Mouse (Mus musculus) left cerebral cortex, adult 11 months (tissue): ENCODE measurements around the gene Calm1.
"Not testable (repeated sequence)": the region's sequence is repeated elsewhere in the genome, so short reads cannot be mapped to it uniquely, and the experiment has no call there.

ENCODE experiments used
- DNase-seq: peaks from one replicate; pipeline ENCODE4 v3.0.0; 2022; ENCODE audit warnings: low spot score

Calm1 gene

GRCm38 (mm10) chr12:100198967-100199660, at the start of gene Calm1:
Calm1 (plus strand) TSS chr12:100199435.
- peak; percentile 85 for DNase-seq

DNA sequence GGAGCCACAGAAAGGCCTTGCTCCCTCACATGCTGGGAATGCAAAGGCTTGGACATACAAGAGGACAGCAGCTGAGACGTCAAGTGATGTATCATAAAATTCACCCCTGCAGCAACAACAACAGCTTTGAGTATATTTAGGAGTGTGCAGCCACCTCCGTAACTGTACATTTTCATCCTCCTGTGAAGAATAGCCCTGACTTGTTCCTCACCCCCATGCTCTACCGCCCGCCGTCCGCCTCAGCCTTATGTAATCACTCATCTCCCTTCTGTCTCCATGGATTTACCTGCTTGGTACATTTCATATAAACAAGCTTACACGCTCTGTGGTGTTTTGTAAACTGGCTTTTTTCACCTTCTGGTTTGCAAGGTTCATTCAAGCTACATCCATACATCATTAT, 46.8 kb upstream of the Calm1 start:
- DNase-seq = no peak

DNA sequence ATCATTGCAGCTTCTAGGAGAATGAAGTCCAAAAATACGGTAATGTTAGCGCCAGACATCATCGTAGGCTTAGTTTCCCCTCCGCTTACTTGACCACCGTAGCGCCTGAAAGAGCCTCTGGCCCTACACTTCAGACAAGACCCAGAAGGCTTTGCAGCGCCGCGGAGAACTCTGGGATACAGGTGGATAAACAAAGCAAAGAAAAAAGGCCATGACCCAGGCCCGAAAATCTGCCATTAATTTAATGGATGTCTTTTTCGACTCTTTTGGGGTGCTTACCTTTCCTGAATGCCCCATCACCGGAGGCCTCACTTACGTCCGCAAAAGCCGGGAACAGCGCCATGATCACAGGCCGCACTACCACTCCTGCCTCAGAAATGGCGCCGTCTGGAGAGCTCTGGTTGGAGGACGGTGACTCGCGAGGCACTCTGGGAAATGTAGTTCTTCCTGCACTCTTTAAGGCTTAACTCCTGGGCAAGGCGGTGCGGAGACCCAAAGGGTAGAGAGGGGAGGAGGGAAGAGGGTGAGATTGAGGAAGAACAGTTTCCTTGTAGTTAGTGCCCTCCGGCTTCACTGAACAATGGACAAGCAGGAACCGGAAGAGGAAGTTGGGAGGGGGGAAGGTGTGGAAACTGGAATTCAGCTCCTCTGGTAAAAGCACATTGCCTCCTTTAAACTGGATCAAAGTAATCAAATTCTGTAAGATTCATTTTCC, 39.8 kb upstream of the Calm1 start, which contains the start of gene Nrde2:
Nrde2 (minus strand) TSS at position 393 of the 715 bp plus-strand sequence.
- peak; percentile 89 for DNase-seq

- DNase-seq = no peak
These were observed 34.2 kb upstream of the Calm1 start for GRCm38 (mm10) chr12:100164991-100165500.

GRCm38 (mm10) chr12:100166177-100166576, 33.1 kb upstream of the Calm1 start:
- DNase-seq = peak; percentile 57

GRCm38 (mm10) chr12:100166939-100167338, 32.3 kb upstream of the Calm1 start:
- DNase-seq = no peak

GRCm38 (mm10) chr12:100167502-100167901, 31.7 kb upstream of the Calm1 start:
- DNase-seq = no peak

- no peak for DNase-seq
These were observed 31.0 kb upstream of the Calm1 start for GRCm38 (mm10) chr12:100167931-100168871.

DNA sequence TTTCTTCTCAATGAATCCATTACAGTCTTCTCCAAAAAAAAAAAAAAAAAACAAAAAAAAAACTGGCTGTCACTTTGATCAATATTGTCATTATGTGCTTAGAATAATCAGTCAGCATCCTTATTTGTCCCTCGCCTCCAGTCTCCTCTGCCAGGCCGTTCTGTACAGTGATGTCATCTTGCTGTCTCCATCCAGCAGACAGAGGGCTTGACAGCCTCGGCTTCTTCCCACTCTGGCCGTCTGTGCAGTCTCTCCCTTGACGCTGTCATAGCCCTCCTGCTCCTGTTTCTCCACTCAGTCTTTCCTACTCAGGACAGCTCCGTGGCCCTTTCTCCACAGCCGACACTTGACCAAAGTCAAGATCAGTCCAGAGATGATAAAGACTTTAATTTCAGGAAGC, 26.8 kb upstream of the Calm1 start:
- DNase-seq = no peak

DNA sequence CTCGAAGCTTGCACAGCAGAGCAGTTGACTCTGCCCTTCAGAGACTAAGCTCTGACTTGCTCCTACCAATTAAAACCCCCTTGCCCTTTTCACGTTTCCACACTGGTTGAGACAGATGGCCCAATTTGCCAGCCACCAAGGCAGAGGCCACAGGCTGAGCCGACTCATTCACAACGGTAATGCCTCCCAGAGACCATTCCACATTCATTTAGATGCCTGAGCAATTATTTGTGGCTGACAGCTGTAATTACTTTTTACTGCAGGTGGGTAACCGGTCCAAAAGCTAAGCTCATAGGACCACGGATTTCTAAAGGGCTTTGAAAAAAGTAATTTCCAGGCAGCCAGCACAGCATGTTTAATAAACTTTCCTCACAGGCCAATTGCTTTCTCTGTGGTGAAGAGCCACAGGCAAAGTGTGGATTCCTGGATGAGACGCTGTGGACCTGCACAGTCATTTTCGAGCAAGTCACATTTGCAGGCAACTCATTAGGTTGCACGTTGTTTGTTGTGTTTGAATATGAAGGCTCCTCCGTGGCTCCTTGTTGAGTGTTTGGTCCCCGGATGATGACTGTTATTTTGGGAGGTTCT, 22.7 kb upstream of the Calm1 start:
- DNase-seq = no peak

GRCm38 (mm10) chr12:100178898-100179440, 20.3 kb upstream of the Calm1 start:
- DNase-seq = no peak

DNA sequence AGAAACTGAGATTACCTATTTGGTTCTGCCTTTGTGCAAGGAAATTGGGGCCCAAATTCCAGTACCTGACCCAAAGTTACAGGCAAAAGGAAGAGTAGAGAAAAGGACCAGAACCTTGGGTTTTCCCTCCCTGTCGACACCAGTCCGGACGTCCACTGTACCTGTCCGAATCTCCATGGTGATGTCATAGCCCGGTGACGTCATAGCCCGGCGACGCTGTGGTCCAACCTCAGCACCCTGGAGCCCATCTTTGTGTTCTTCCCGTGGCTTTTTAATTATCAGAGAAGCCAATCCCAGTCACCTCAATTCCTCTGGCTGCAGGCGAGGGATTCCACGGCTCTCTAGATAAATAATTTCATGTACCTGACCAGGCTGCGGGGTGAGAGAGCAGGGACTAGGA, 18.4 kb upstream of the Calm1 start:
- DNase-seq = no peak

DNA sequence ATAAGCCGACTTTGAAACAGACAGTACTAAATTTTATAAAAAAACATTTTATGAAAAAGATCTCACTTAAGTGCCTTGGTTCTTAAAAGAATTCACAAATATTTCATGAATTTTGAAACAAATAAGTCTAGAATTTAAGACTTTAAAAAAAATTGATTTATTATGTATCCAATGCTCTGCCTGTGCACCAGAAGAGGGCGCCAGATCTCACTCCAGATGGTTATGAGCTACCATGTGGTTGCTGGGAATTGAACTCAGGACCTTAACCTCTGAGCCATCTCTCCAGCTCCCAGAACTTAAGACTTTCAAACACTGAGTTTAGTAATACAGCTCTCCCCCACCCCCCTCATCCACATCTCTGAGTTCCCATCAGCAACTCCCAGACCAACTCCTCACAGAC, 16.6 kb upstream of the Calm1 start:
- DNase-seq = no peak

GRCm38 (mm10) chr12:100183970-100184369, 15.3 kb upstream of the Calm1 start:
- no peak for DNase-seq

DNA sequence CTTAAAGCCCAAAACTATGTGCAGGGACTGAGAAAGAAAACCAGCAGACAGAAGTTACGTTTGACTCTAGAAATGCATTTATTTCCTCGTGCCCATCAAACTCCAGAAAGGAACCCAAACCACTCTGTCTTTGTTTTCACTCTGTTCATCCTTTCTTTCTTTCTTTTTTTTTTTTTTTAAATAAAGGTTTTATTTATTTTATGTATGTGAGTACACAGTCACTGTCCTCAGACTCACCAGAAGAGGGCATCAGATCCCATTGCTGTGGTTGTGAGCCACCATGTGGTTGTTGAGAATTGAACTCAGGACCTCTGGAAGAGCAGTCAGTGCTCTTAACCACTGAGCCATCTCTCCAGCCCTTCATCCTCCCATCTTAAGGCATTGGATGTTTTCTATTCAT, 14.3 kb upstream of the Calm1 start:
- not testable (repeated sequence) for DNase-seq

GRCm38 (mm10) chr12:100185897-100186296, 13.3 kb upstream of the Calm1 start:
- no peak for DNase-seq

- DNase-seq = no peak
These were observed 12.9 kb upstream of the Calm1 start for GRCm38 (mm10) chr12:100186376-100186775.

DNA sequence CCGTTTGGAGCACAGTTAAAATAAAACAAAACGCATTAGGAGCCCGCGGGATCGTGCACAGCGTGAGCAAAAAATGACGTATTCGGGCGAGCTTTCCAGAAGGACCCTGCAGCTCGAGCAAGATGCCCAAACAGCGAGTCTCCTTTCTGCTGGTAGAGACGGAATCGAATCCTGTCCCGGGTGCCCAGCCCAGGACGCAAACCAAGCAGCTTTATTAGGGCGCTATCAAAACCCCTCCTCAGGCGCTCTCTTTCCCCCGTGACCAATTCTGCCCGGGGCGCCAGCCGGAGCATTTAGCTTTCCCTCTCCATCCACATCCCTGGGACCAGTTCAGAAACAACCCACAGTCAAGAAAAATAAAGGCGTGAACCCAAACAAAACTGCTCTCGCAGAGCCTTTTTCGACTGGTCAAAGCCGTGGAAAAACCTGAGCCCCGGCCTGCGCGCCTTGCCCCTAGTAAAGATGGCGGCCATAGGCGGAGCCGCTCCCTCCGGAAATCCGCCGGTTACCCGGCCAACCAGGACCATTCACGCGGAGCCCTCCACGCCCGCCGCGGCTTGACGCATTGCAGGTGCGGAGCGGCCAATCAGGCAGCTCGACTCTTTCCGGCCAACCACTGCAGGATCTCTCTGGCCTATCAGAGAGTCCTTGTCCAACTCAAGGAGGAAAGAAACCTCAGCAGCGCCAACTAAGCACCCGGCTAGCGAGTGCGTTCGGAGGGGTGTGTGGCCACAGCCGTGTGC, 12.1 kb upstream of the Calm1 start:
- DNase-seq = peak; percentile 99

GRCm38 (mm10) chr12:100187756-100188430, 11.3 kb upstream of the Calm1 start:
- DNase-seq = no peak

DNA sequence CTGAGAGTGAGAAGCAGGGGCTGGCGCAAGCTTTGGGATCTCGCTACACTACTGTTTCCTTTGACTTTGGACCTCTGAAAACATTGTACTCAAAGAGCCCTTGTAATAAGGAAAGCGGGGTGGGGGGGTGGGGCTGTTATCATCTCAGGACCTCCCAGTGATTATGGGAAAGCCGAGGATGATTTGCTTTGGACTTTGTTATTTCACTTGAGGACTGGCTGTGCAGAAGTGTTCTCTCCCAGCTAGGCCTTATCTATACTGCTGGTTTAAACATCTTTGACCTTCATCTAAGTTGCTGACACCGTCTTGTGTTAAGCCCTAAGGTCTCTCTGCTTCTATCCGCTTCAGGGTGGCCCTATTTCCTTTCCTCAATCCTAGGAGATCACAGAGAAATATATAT, 8.4 kb upstream of the Calm1 start:
- no peak for DNase-seq
